In the genomic region with DNA sequence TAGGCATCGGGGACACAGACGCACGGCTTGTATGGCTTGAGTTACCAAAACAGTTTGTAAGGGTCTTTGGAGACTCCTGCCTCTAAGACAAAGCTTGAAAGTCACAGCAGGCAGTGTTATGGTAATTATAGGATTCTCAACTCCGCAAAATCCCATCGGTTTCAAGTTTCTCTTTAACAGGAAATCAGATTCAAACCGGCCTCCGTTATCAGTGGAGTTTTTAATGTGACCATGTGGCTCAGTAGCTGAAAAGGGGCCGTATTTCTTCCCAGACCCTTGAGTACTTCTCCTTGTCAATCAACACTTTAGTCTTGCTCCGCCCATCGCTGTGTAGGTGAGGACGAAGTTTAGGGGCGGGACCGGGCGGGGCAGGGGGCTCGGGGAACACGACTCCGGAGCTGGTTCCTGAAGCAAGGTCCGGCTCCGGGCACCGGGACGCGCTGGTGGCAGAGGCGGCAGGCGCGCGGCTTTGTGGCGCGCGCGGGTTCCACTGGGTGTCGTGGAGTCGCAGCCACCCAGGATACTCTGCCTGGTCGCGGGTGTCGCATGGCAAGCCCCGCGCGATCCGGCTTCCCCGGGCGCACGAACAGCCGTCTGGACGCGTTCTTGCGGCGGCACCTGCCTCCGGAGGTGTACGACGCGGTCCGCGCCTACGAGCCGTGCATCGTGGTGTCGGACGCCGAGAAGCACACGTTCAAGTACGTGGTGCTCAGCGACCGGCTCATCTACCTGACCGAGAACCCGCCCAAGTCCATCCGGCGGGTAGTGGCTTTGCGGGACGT, we compare ENCODE assay signal across 7 mouse cellular contexts. TPM values are rescaled to one million over a fixed set of nuclear protein-coding genes. Genes with fewer than 3 reads are reported as not detected.
DNase-seq lines count a peak whose midpoint lies in the region; ATAC-seq and TF ChIP-seq lines count a peak whose summit lies in the region.

A gene (plus strand): TSS at position 317 of the 782 bp plus-strand sequence.

- H3K27ac ChIP-seq in heart, postnatal 0 days (ENCODE audit: low read depth) = no peak within 1 kb of the TSS
- no peak within 1 kb of the TSS for H3K27ac ChIP-seq in limb, embryonic 14.5 days (replicated peaks; ENCODE audit: low read depth, low read length)
- H3K27ac ChIP-seq in midbrain, embryonic 14.5 days (replicated peaks; ENCODE audit: low read depth, low read length) = no peak within 1 kb of the TSS

- peak; percentile 6 for DNase-seq in urinary bladder, postnatal 25 days (ENCODE audit: low spot score)
- no peak for DNase-seq in urinary bladder, postnatal 36 days (ENCODE audit: low spot score in 2 of 2)
- peak; percentile 10 to 22 for DNase-seq in cerebellum, postnatal 14 days
- peak; percentile 19 for DNase-seq in heart, postnatal 0 days (ENCODE audit: low spot score)
- DNase-seq in limb, embryonic 14.5 days (ENCODE audit: low spot score) = peak; percentile 37
- peak; percentile 50 for DNase-seq in midbrain, embryonic 14.5 days
- no peak for DNase-seq in MN1 (ENCODE audit: low spot score)

- ATAC-seq in heart, postnatal 0 days (ENCODE audit: insufficient read depth, low read depth) = no peak
- ATAC-seq in limb, embryonic 14.5 days (ENCODE audit: low FRiP score, low read depth) = peak; percentile 51
- peak; percentile 55; the same call in 1 of the 2 replicates for ATAC-seq in midbrain, embryonic 14.5 days (ENCODE audit: low FRiP score, low TSS enrichment)

- TF ChIP-seq CTCF in heart, postnatal 0 days (IDR thresholded peaks at IDR 0.05; ENCODE audit: low read depth) = no peak

- peaks cover 32% of the 10 kb centered on the region for H3K27me3 ChIP-seq in heart, postnatal 0 days (ENCODE audit: control insufficient read depth, insufficient read depth, low read length)
- H3K27me3 ChIP-seq in limb, embryonic 14.5 days (ENCODE audit: control insufficient read depth, insufficient read depth, low read length) = peaks cover 13% of the 10 kb centered on the region
- peaks cover 28% of the 10 kb centered on the region for H3K27me3 ChIP-seq in midbrain, embryonic 14.5 days (ENCODE audit: control insufficient read depth, insufficient read depth, low read length)

- H3K4me3 ChIP-seq in heart, postnatal 0 days (ENCODE audit: low read depth, low read length) = peak within 1 kb of the TSS; percentile 55
- H3K4me3 ChIP-seq in limb, embryonic 14.5 days (replicated peaks; ENCODE audit: low read length) = peak within 1 kb of the TSS; percentile 57
- H3K4me3 ChIP-seq in midbrain, embryonic 14.5 days (replicated peaks; ENCODE audit: low read depth, low read length) = peak within 1 kb of the TSS; percentile 47

- H3K4me1 ChIP-seq in heart, postnatal 0 days (ENCODE audit: control insufficient read depth, insufficient read depth) = 0 out of 2 replicates have a peak, but pooled peaks cover 6% of the 10 kb centered on the region
- peaks cover 14% of the 10 kb centered on the region for H3K4me1 ChIP-seq in limb, embryonic 14.5 days (ENCODE audit: control insufficient read depth, insufficient read depth, low read length)
- H3K4me1 ChIP-seq in midbrain, embryonic 14.5 days (ENCODE audit: control insufficient read depth, insufficient read depth, low read length) = peaks cover 14% of the 10 kb centered on the region; the same call in 1 of the 2 replicates

- H3K36me3 ChIP-seq in heart, postnatal 0 days (replicated peaks; ENCODE audit: control insufficient read depth, insufficient read depth, low read length) = no peaks in the 10 kb centered on the region
- no peaks in the 10 kb centered on the region for H3K36me3 ChIP-seq in limb, embryonic 14.5 days (ENCODE audit: control insufficient read depth, insufficient read depth, low read length)
- no peaks in the 10 kb centered on the region for H3K36me3 ChIP-seq in midbrain, embryonic 14.5 days (ENCODE audit: control insufficient read depth, insufficient read depth, low read length)

- TF ChIP-seq POLR2A in limb, embryonic 14.5 days (IDR thresholded peaks at IDR 0.05; ENCODE audit: borderline replicate concordance, extremely low read depth, insufficient read depth, insufficient read length) = no peak

- no peaks in the 10 kb centered on the region for H3K9me3 ChIP-seq in heart, postnatal 0 days (replicated peaks; ENCODE audit: control insufficient read depth, low read length)
- no peaks in the 10 kb centered on the region for H3K9me3 ChIP-seq in limb, embryonic 14.5 days (ENCODE audit: control insufficient read depth, low read length)
- no peaks in the 10 kb centered on the region for H3K9me3 ChIP-seq in midbrain, embryonic 14.5 days (ENCODE audit: control insufficient read depth, low read length)

- no peak for TF ChIP-seq EP300 in heart, postnatal 0 days (IDR thresholded peaks at IDR 0.05; ENCODE audit: low read depth)

- WGBS in heart, postnatal 0 days = 2% methylated on average over 66 of the region's 69 CpGs
- 1% methylated on average over 57 of the region's 69 CpGs for WGBS in limb, embryonic 14.5 days
- under 1% methylated on average over 69 of the region's 69 CpGs for WGBS in midbrain, embryonic 14.5 days

- H3K4me2 ChIP-seq in heart, postnatal 0 days (ENCODE audit: low read depth, low read length) = peak within 1 kb of the TSS; percentile 87
- peak within 1 kb of the TSS; percentile 99 for H3K4me2 ChIP-seq in limb, embryonic 14.5 days (replicated peaks; ENCODE audit: low read depth, low read length, severe bottlenecking)
- peak within 1 kb of the TSS; percentile 94 for H3K4me2 ChIP-seq in midbrain, embryonic 14.5 days (ENCODE audit: low read length)

- H3K9ac ChIP-seq in heart, postnatal 0 days (replicated peaks; ENCODE audit: low read depth, low read length) = no peak within 1 kb of the TSS; the same call in 1 of the 2 replicates
- H3K9ac ChIP-seq in limb, embryonic 14.5 days (ENCODE audit: low read depth, low read length, severe bottlenecking) = peak within 1 kb of the TSS; percentile 60
- peak within 1 kb of the TSS; percentile 47 for H3K9ac ChIP-seq in midbrain, embryonic 14.5 days (replicated peaks; ENCODE audit: low read length)

RNA-seq across cellular contexts. Expression of the gene that starts here (rescaled TPM):
- total RNA-seq in heart, postnatal 0 days (2014; rRNA removed; ENCODE audit: low replicate concordance) = not detected in 2 replicates
- polyA plus RNA-seq in heart, postnatal 0 days (2015; fragmentation: Nextera tagmentation; extraction: Ambion mirVana) = 0.07 TPM in 1 of 2 replicates, not detected in the other
- polyA plus RNA-seq in limb, embryonic 14.5 days (2012; rRNA removed) = 1.1 and 1.4 TPM in 2 replicates
- polyA plus RNA-seq in limb, embryonic 14.5 days (2014; fragmentation: Nextera tagmentation; extraction: Ambion mirVana) = 0.98 and 1.1 TPM in 2 replicates
- polyA plus RNA-seq in midbrain, embryonic 14.5 days (2014; fragmentation: Nextera tagmentation; extraction: Ambion mirVana) = 0.20 and 0.22 TPM in 2 replicates

Comparison
In these comparisons a context has a peak if more than half of its experiments do, and no peak if none do; other contexts are left out.
1. DNase-seq: peak in urinary bladder, postnatal 25 days (single experiment), cerebellum, postnatal 14 days (2 of 2) and limb, embryonic 14.5 days (single experiment); none in urinary bladder, postnatal 36 days (0 of 2) and MN1 (single experiment).
2. Peak in DNase-seq, H3K4me3 ChIP-seq and H3K4me2 ChIP-seq in heart, postnatal 0 days; RNA of the gene not detected or under 1 TPM.
3. Peak in DNase-seq, ATAC-seq, H3K4me3 ChIP-seq, H3K9ac ChIP-seq and H3K4me2 ChIP-seq in midbrain, embryonic 14.5 days; RNA of the gene not detected or under 1 TPM.
4. Peak in every context shown above with its lines, with median percentiles within 50 percentile points of each other: H3K4me2 ChIP-seq and H3K4me3 ChIP-seq.